Mouse (Mus musculus): ENCODE measurements around the gene Lpcat2. TPM values are rescaled to one million over a fixed set of nuclear protein-coding genes. Genes with fewer than 3 reads are reported as not detected.

The Lpcat2 gene
- polyA plus RNA-seq, 1 experiment from 2014 or later = 5.6 TPM

DNA sequence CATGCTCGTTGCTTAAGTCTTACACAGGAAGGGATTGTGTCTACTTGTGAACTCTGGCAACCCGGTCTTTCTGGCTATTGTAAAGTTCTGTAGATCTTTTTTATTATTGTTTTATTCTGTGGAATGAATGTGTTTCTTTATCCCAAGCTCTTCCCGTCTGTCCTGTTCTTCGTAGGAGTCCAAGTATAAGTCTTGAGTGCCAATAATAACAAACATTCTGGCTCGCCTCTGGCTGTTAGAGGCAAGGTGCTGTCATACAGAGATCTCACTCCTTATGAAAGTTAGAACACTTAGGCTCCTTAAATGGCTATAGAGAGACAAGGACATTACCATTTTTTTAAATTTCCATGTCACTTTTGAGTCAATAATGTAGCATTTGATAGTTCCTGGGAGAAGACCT, 41.5 kb downstream of the Lpcat2 start:
- H3K4me1 ChIP-seq (ENCODE audit: control insufficient read depth, insufficient read depth, low read length) = no peaks in the 10 kb centered on the region
- no peaks in the 10 kb centered on the region for H3K36me3 ChIP-seq (ENCODE audit: control insufficient read depth, insufficient read depth)
- H3K27ac ChIP-seq (ENCODE audit: low read length) = no peak overlapping the region
- ATAC-seq (replicated peaks; ENCODE audit: extremely low read depth, insufficient read depth, low FRiP score) = peak; percentile 41; the same call in 1 of the 2 replicates
- H3K9me3 ChIP-seq (replicated peaks; ENCODE audit: control insufficient read depth, low read length) = no peaks in the 10 kb centered on the region
- no peak overlapping the region for H3K9ac ChIP-seq (ENCODE audit: low read length)
- no peak overlapping the region for H3K4me3 ChIP-seq (ENCODE audit: low read length)
- H3K27me3 ChIP-seq (ENCODE audit: control insufficient read depth, insufficient read depth, low read length) = no peaks in the 10 kb centered on the region
- H3K4me2 ChIP-seq (ENCODE audit: low read depth, low read length) = no peak overlapping the region
- WGBS = 51% methylated on average over 5 of the region's 5 CpGs

DNA sequence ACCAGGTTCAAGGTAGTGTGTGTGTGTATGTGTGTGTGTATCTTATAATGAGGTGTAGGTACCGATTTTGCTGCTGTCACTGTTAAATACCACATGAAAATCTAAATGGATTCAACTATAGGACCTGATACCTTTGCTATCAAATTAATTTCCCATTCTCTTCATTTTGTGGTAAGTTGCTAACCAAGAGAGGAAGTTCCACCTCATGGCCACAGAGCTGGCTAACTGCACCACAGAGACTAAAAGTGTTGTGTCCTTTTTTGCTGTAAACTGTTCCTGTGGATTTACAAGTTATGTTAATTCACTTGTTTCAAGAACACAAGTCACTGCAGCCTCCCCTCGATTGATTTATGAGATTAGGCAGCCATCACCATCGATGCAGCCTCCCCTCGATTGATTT, 42.7 kb downstream of the Lpcat2 start:
- ATAC-seq (replicated peaks; ENCODE audit: extremely low read depth, insufficient read depth, low FRiP score) = no peak
- Histone ChIP-seq H3K4me1 (ENCODE audit: control insufficient read depth, insufficient read depth, low read length) (no peaks in the 10 kb centered on the region), H3K27me3 (ENCODE audit: control insufficient read depth, insufficient read depth, low read length) (no peaks in the 10 kb centered on the region), H3K9me3 (replicated peaks; ENCODE audit: control insufficient read depth, low read length) (no peaks in the 10 kb centered on the region), H3K4me3 (ENCODE audit: low read length) (no peak overlapping the region), H3K27ac (ENCODE audit: low read length) (no peak overlapping the region), H3K9ac (ENCODE audit: low read length) (no peak overlapping the region), H3K36me3 (ENCODE audit: control insufficient read depth, insufficient read depth) (no peaks in the 10 kb centered on the region), H3K4me2 (ENCODE audit: low read depth, low read length) (no peak overlapping the region)
- WGBS = 77% methylated on average over 4 of the region's 4 CpGs

DNA sequence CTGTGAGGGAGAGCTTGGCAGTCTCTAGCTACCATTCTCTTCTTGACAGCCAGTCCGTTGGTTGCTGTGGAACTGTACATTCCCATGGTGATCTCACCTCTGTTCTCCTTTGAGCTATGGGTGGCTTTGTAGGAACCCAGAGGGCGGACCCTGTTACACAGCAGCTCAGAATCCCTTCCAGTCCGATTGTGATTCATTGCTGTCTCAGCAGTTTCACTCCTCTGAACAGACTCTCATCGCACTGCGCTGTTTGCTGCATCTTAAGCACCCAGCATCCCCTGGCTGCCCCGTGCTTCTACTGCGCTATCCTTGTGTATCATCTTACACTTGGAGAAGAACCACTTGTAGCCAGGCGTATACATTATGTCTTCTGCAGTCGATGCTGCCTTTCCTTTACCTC, 44.5 kb downstream of the Lpcat2 start:
- no peak overlapping the region for H3K27ac ChIP-seq (ENCODE audit: low read length)
- no peak overlapping the region for H3K4me3 ChIP-seq (ENCODE audit: low read length)
- H3K9ac ChIP-seq (ENCODE audit: low read length) = no peak overlapping the region
- no peak for ATAC-seq (replicated peaks; ENCODE audit: extremely low read depth, insufficient read depth, low FRiP score)
- H3K4me2 ChIP-seq (ENCODE audit: low read depth, low read length) = no peak overlapping the region
- WGBS = 83% methylated on average over 9 of the region's 9 CpGs
- no peaks in the 10 kb centered on the region for H3K9me3 ChIP-seq (replicated peaks; ENCODE audit: control insufficient read depth, low read length)
- no peaks in the 10 kb centered on the region for H3K4me1 ChIP-seq (ENCODE audit: control insufficient read depth, insufficient read depth, low read length)
- no peaks in the 10 kb centered on the region for H3K27me3 ChIP-seq (ENCODE audit: control insufficient read depth, insufficient read depth, low read length)
- no peaks in the 10 kb centered on the region for H3K36me3 ChIP-seq (ENCODE audit: control insufficient read depth, insufficient read depth)

DNA sequence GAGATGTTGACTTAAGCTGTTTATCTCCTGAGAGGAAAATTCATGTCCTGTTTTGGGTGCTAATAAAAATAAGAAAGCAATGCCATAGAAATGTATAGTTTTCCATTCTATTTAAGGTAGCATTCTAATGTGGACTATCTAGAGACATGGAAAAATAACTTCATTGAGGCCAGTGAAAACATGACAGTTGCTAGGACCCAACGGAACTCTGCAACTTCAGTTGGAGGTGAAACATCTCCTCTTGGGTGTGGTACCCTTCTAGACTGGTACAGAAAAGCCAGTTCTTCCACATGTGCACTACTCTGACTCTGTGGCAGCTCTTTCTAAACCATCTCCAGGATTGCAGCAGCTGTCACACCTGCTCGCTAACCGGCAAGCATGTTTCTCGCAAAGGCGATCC, 46.0 kb downstream of the Lpcat2 start, which contains the start of gene Capns2:
Gene Capns2 (plus strand): TSS at position 301 of the 400 bp plus-strand sequence.
- no peaks in the 10 kb centered on the region for H3K36me3 ChIP-seq (ENCODE audit: control insufficient read depth, insufficient read depth)
- no peaks in the 10 kb centered on the region for H3K4me1 ChIP-seq (ENCODE audit: control insufficient read depth, insufficient read depth, low read length)
- ATAC-seq (replicated peaks; ENCODE audit: extremely low read depth, insufficient read depth, low FRiP score) = no peak
- H3K4me2 ChIP-seq (ENCODE audit: low read depth, low read length) = no peak within 1 kb of the TSS
- WGBS = 82% methylated on average over 5 of the region's 5 CpGs
- H3K9ac ChIP-seq (ENCODE audit: low read length) = no peak within 1 kb of the TSS
- H3K27ac ChIP-seq (ENCODE audit: low read length) = no peak within 1 kb of the TSS
- no peak within 1 kb of the TSS for H3K4me3 ChIP-seq (ENCODE audit: low read length)
- H3K27me3 ChIP-seq (ENCODE audit: control insufficient read depth, insufficient read depth, low read length) = no peaks in the 10 kb centered on the region
- H3K9me3 ChIP-seq (replicated peaks; ENCODE audit: control insufficient read depth, low read length) = no peaks in the 10 kb centered on the region

DNA sequence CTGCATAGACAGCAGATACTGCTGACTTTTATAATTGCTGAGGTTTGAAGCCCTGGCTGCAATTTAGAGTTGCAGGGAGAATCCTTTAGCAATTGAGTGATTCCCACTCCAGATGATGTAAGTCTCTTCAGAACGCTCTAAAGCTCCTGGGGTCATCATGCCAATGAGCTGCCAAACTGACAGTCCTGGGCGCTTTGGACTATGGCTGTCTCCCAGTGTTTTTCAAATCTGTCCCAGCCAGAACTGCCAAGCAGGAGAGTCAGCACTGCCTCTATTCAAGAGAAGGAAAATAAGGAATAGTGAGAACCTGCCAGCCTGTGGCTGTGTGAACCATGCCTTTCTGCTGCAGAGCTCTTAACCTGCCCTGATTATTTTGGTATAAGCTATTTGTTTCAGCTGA, 47.8 kb downstream of the Lpcat2 start:
- Histone ChIP-seq H3K9me3 (replicated peaks; ENCODE audit: control insufficient read depth, low read length) (no peaks in the 10 kb centered on the region), H3K36me3 (ENCODE audit: control insufficient read depth, insufficient read depth) (no peaks in the 10 kb centered on the region), H3K4me1 (ENCODE audit: control insufficient read depth, insufficient read depth, low read length) (no peaks in the 10 kb centered on the region), H3K27me3 (ENCODE audit: control insufficient read depth, insufficient read depth, low read length) (no peaks in the 10 kb centered on the region), H3K4me2 (ENCODE audit: low read depth, low read length) (no peak overlapping the region), H3K4me3 (ENCODE audit: low read length) (no peak overlapping the region), H3K9ac (ENCODE audit: low read length) (no peak overlapping the region), H3K27ac (ENCODE audit: low read length) (no peak overlapping the region)
- 70% methylated on average over 2 of the region's 2 CpGs for WGBS
- no peak for ATAC-seq (replicated peaks; ENCODE audit: extremely low read depth, insufficient read depth, low FRiP score)

DNA sequence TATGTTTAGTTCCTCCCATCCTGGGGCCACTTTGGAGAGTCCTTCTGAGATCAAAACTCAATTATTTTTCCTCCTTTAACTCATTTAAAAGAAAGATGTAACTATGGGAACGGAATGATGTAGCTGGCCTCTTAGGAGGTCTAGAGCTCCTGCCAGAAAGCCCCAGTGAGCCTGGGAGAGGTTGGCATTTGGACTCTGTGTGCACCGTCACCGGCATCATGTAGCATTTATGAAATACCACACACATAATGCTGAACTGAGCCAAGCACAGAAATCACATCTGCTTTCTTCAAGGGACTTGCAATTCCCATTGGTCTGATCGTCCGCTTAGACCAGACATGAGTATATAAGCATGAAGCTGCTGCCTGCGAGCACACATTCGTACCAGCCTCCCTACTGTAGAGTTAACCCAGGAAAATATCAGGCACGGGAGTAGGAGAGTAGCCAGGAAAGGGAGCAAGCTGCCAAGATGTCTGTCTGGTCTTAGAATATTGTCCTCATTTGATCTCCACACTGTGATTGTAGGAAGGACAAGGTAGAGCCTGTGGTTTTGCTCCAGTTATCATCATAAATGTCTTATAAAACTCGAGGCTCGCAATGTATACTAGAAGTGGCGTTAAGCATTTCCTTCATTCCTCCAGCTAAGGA, 48.5 kb downstream of the Lpcat2 start:
- Histone ChIP-seq H3K4me2 (ENCODE audit: low read depth, low read length) (no peak overlapping the region), H3K4me1 (ENCODE audit: control insufficient read depth, insufficient read depth, low read length) (no peaks in the 10 kb centered on the region), H3K9me3 (replicated peaks; ENCODE audit: control insufficient read depth, low read length) (no peaks in the 10 kb centered on the region), H3K36me3 (ENCODE audit: control insufficient read depth, insufficient read depth) (no peaks in the 10 kb centered on the region), H3K27me3 (ENCODE audit: control insufficient read depth, insufficient read depth, low read length) (no peaks in the 10 kb centered on the region), H3K4me3 (ENCODE audit: low read length) (no peak overlapping the region), H3K27ac (ENCODE audit: low read length) (no peak overlapping the region), H3K9ac (ENCODE audit: low read length) (no peak overlapping the region)
- no peak for ATAC-seq (replicated peaks; ENCODE audit: extremely low read depth, insufficient read depth, low FRiP score)
- 78% methylated on average over 11 of the region's 11 CpGs for WGBS

DNA sequence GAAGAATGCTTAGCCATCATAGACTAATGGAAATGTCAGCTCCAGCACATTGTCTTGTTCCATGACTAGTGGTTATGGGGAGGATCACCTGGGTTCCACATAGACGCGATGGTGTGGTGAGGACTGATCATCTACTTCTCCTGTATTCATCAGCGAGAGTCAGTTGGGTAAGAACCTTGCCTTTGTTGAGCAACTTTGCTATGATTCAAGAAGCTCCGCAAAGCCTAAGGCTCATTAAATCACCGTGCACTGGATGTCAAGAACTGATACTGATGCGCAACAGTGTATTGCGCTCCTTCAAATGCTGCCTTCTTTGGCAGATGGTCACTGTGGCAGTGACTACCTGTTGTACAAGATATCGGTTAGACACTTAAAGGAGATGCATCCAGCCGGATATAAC, 51.4 kb downstream of the Lpcat2 start:
- Histone ChIP-seq H3K9me3 (replicated peaks; ENCODE audit: control insufficient read depth, low read length) (no peaks in the 10 kb centered on the region), H3K27me3 (ENCODE audit: control insufficient read depth, insufficient read depth, low read length) (no peaks in the 10 kb centered on the region), H3K4me1 (ENCODE audit: control insufficient read depth, insufficient read depth, low read length) (no peaks in the 10 kb centered on the region), H3K36me3 (ENCODE audit: control insufficient read depth, insufficient read depth) (no peaks in the 10 kb centered on the region), H3K27ac (ENCODE audit: low read length) (no peak overlapping the region), H3K4me3 (ENCODE audit: low read length) (no peak overlapping the region), H3K9ac (ENCODE audit: low read length) (no peak overlapping the region), H3K4me2 (ENCODE audit: low read depth, low read length) (no peak overlapping the region)
- WGBS = 91% methylated on average over 9 of the region's 9 CpGs
- no peak for ATAC-seq (replicated peaks; ENCODE audit: extremely low read depth, insufficient read depth, low FRiP score)

DNA sequence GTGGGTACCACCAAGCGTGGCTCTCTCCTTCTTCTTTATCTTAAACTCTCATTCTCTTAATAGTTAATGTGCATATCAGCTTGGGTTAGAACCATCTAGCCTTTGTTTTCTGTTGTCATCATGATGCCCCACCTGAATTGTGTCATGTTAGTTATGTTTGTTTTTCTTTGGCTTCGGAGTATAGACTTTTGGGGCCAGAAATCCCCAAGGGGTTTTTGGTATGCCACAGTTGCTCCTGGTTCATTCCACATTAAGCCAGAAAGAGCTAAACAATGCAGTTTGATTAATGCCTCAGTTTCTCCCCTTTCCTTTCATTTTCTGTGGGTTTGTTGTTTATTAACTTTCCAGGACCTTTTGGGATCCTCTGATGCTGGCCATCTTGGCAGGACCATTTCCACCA, 53.3 kb downstream of the Lpcat2 start:
- no peak for ATAC-seq (replicated peaks; ENCODE audit: extremely low read depth, insufficient read depth, low FRiP score)
- no peak overlapping the region for H3K4me3 ChIP-seq (ENCODE audit: low read length)
- H3K9ac ChIP-seq (ENCODE audit: low read length) = no peak overlapping the region
- no peak overlapping the region for H3K4me2 ChIP-seq (ENCODE audit: low read depth, low read length)
- no peaks in the 10 kb centered on the region for H3K36me3 ChIP-seq (ENCODE audit: control insufficient read depth, insufficient read depth)
- H3K4me1 ChIP-seq (ENCODE audit: control insufficient read depth, insufficient read depth, low read length) = no peaks in the 10 kb centered on the region
- H3K9me3 ChIP-seq (replicated peaks; ENCODE audit: control insufficient read depth, low read length) = no peaks in the 10 kb centered on the region
- H3K27me3 ChIP-seq (ENCODE audit: control insufficient read depth, insufficient read depth, low read length) = no peaks in the 10 kb centered on the region
- WGBS = 73% methylated on average over 2 of the region's 2 CpGs
- no peak overlapping the region for H3K27ac ChIP-seq (ENCODE audit: low read length)

DNA sequence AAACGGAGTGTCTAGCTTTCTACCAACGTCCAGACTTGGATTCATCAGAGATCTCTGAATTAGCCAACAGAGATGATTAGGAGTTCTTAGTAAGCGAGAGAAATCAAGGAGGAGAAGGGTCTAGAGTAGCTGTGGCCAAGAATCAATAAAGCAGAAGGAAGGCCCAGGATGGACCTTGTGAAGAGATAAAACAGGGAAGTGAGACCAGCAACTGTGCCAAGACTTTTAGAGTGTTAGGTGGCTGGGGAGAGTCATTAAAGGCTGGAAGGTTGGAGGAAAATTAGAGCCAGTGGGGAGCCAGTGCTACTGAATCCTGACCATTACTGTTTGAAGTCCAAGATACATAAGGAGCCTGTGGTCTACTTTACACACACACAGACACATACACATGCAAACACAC, 56.3 kb downstream of the Lpcat2 start:
- Histone ChIP-seq H3K9me3 (replicated peaks; ENCODE audit: control insufficient read depth, low read length) (no peaks in the 10 kb centered on the region), H3K4me2 (ENCODE audit: low read depth, low read length) (no peak overlapping the region), H3K9ac (ENCODE audit: low read length) (no peak overlapping the region), H3K36me3 (ENCODE audit: control insufficient read depth, insufficient read depth) (no peaks in the 10 kb centered on the region), H3K27me3 (ENCODE audit: control insufficient read depth, insufficient read depth, low read length) (no peaks in the 10 kb centered on the region), H3K4me1 (ENCODE audit: control insufficient read depth, insufficient read depth, low read length) (no peaks in the 10 kb centered on the region), H3K27ac (ENCODE audit: low read length) (no peak overlapping the region), H3K4me3 (ENCODE audit: low read length) (no peak overlapping the region)
- 74% methylated on average over 3 of the region's 3 CpGs for WGBS
- ATAC-seq (replicated peaks; ENCODE audit: extremely low read depth, insufficient read depth, low FRiP score) = no peak
